Mouse (Mus musculus) brain, embryonic 14.5 days (tissue): ENCODE results near the gene Mgll.

Experiments used
- CTCF ChIP-seq: fragments of 200-500 bp; IDR thresholded peaks from 2 replicates; pipeline ENCODE4 v1.5.1; 2012; ENCODE audit warnings: inconsistent platforms, mild to moderate bottlenecking, moderate library complexity, borderline replicate concordance; ENCODE audit not compliant: insufficient read depth, insufficient read length; ENCODE audit errors: extremely low read depth
- POLR2A ChIP-seq: fragments of 200-500 bp; IDR thresholded peaks from 2 replicates; pipeline ENCODE4 v1.6.1; 2012; ENCODE audit warnings: mild to moderate bottlenecking, inconsistent platforms, borderline replicate concordance; ENCODE audit not compliant: poor library complexity, insufficient read depth, insufficient read length, severe bottlenecking; ENCODE audit errors: extremely low read depth

- TF ChIP-seq CTCF (no peak), POLR2A (no peak)
Observed at GRCm38 (mm10) chr6:88857830-88858229, 133.6 kb downstream of the Mgll start.
